Mouse (Mus musculus): ENCODE results near the gene Fcer1g. TPM values are rescaled to one million over a fixed set of nuclear protein-coding genes. Genes with fewer than 3 reads are reported as not detected.

Gene Fcer1g
- total and polyA plus RNA-seq, 3 experiments, result 22.9 to 56.0 (median 31.2) TPM

- no peak for DNase-seq
Measured at GRCm38 (mm10) chr1:171216241-171216955, 17.8 kb downstream of the Fcer1g start.

DNA sequence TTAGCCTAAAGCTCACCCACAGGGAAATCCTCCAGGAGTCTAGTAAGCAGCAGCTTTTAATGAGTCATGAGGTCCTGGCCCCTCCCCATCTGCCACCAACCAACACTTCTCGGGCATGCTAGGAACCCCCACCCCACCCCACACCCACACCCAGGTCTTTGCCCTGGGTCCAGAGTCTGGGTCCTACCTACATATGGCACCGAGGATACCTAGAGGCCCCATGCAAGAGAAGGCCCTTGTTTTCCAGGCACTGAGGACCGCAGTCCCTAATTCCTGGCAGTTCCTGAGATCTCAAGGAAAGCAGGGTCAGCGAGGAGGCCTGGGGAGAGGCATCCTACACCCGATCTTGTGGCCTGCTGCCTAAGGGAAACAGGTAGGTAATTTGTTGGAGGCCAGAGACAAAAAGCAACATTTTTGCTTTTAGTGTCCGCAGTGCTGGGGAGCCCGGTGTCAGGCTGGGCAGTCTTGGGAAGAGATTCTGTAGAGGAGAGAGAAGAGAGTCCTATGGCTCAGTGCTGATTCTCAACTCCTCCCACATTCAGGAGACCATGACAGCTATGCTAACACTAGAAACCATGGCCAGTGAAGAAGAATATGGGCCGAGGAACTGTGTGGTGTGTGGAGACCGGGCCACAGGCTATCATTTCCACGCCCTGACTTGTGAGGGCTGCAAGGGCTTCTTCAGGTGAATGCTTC, 20.2 kb downstream of the Fcer1g start, which contains the start of gene Nr1i3:
Gene Nr1i3 (plus strand): TSS at position 170 of the 696 bp plus-strand sequence.
- DNase-seq, result no peak

- DNase-seq, result no peak
Measured at GRCm38 (mm10) chr1:171212854-171213253, 21.3 kb downstream of the Fcer1g start.

- DNase-seq, result no peak
Measured at GRCm38 (mm10) chr1:171209409-171209808, 24.8 kb downstream of the Fcer1g start.

GRCm38 (mm10) chr1:171205704-171206493, 28.3 kb downstream of the Fcer1g start:
- no peak for DNase-seq

DNA sequence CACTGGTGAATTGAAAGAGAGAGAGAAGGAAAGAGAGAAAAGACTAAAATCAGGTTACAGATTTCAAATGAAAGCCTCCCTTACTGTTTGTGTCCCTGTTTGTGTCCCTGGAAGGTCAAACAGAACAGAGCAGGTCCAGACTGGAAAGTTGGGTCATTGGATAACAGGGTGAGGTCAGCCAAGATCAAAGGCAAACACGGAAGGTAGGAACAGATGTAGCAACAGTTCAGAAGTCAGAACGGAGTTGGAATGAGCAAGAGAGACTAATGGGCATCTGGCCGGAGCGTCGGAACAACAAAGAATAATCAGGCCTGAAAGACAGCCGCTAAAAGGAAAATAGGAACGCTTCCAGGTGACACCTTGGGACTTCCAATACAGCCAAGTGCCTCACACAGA, 29.9 kb downstream of the Fcer1g start:
- DNase-seq, result no peak

DNA sequence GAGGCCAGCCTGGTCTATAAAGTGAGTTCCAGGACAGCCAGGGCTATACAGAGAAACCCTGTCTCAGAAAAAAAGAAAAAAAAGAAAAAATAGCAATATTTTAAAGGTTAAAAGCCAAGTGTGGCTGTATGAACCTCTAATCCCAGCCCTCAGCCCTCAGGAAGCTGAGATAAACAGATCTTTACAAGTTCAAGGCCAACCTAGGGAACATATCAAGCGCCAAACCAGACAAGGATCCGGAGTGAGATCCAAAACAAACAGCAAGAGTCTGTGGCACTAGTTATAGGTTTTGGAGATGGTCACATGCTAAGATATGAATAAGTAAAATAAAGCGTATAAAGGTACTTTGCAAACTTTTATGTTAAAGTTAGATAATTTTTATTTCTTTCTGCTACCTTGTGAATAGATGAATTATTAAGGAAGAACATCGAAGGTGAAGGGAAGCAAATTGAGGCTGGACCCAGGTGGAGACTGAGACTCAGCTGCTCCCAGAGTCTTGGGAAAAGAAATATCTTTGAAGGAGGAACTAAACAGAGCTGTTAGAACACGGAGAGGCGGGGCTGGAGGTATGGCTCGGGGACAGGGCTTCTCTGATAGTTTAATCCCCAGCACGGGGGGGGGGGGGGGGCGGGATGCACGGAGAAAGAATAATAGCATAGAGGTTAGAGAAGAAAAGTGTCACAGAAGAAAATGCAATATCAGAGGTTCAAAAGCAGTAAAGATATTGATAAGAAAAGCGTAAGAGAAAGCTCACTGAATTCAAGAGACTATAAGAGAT, 30.5 kb downstream of the Fcer1g start:
- DNase-seq, result no peak

- DNase-seq, result no peak
Measured at GRCm38 (mm10) chr1:171200769-171201168, 33.4 kb downstream of the Fcer1g start.

GRCm38 (mm10) chr1:171199532-171199931, 34.6 kb downstream of the Fcer1g start:
- no peak for DNase-seq

GRCm38 (mm10) chr1:171195887-171196397, 38.2 kb downstream of the Fcer1g start, which contains the start of gene Pcp4l1:
Gene Pcp4l1, minus strand, starts transcription at chr1:171196268.
- peak; percentile 77 for DNase-seq

- peak; percentile 23 for DNase-seq
Measured at GRCm38 (mm10) chr1:171195046-171195822, 38.9 kb downstream of the Fcer1g start.

DNA sequence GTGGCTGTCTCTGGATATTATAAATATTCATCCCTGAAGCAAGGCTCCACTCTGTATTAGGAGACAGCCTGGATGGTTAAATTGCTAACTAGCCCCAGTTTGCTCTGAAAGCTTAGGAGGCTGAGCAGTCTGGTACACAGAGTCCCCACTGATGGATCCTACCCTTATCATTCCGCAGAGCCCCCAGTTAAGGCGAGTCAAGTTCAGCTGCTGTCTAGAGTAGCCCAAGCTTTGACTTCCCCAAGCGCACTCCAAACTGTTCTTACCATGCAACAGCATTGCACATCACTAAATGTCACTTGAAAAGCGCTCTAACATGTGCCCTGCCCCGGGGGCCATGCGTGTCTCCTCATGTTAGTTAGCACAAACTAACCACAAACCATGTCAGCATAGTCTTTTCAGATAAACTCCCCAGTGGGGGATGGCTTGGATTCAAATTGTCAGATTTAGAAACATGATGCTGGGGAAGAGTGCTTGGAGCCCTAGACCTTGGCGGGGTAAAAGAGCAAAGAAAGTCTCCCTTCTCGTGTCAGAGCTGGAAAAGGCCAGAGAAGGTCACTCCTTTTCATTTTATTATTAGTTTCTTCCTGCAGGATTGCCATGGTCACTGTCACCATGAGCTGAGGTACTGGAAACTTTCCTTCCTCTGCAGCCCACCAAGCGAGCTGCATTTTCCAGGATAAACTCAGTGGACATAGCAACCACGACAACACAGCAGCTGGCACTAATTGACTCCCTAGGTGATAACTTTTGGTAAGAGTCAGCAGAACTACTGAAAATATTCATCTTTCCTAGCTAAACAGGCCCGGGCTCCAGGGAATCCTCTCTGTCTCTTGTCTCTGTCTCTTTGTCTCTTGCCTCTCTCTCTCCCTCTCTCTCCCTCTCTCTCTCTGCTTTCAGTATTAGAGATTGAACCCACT, 40.0 kb downstream of the Fcer1g start:
- DNase-seq, result no peak

GRCm38 (mm10) chr1:171193093-171193840, 40.9 kb downstream of the Fcer1g start:
- DNase-seq, result peak; percentile 41

DNA sequence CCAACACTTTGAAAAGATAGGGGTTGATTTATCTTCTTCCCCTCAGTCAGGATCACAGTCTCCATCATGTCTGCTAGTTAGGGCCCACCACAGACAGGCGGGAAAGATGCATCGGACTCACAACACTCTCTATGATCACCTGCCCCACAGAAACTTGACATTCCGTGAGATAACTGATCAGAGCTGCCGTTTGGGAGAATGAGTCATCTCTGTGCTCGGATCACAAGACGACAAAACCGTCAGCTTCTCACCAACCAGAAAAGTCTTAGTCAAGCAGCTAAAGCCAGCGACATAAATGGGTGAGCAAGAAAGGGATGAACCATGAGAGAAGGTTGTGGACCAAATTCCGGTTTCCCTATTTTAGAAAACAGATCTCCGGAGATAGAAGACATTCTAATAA, 41.9 kb downstream of the Fcer1g start:
- DNase-seq, result peak; percentile 30

DNA sequence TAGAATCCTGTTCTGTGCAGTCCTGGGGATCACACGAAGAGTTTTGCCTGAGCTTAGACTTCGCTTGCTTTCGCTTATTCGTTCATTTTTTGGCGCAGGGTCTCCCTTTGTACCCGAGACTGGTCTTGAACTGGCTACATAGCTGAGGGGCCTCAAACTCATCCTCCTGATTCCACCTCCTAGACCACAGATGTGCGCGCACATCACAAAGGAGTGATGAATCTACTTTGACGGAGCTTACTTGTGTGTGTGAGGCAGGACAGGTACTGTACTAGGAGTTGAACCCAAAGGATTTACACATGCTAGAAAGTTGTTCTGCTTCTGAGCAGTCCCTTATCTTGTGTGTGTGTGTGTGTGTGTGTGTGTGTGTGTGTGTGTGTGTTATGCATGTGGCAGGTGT, 43.3 kb downstream of the Fcer1g start:
- no peak for DNase-seq

- DNase-seq, result peak; percentile 28
Measured at GRCm38 (mm10) chr1:171189476-171190114, 44.6 kb downstream of the Fcer1g start.

- DNase-seq, result peak; percentile 38
Measured at GRCm38 (mm10) chr1:171189046-171189445, 45.1 kb downstream of the Fcer1g start.

All from adrenal gland, adult 2 months (tissue).